Mouse (Mus musculus) ES-Bruce4 (cell line): ENCODE results near the gene Hddc3. TPM values are rescaled to one million over a fixed set of nuclear protein-coding genes. Genes with fewer than 3 reads are reported as not detected.

ENCODE experiments used
- H3K27ac ChIP-seq: 2 replicates; pipeline ENCODE4 v1.5.1; 2012; ENCODE audit warnings: low read length, inconsistent platforms; ENCODE audit not compliant: insufficient read depth
- H3K27me3 ChIP-seq: 2 replicates; pipeline ENCODE4 v1.6.1; 2012; ENCODE audit warnings: mild to moderate bottlenecking, low read length, inconsistent platforms; ENCODE audit not compliant: control insufficient read depth, poor library complexity, insufficient read depth, severe bottlenecking
- H3K36me3 ChIP-seq: 2 replicates; pipeline ENCODE4 v1.6.1; 2012; ENCODE audit warnings: inconsistent platforms, mild to moderate bottlenecking, low read length, moderate library complexity; ENCODE audit not compliant: control insufficient read depth, poor library complexity, insufficient read depth, severe bottlenecking
- H3K4me1 ChIP-seq: one replicate; pipeline ENCODE4 v1.8.1; 2011; ENCODE audit warnings: low read length; ENCODE audit not compliant: control insufficient read depth, insufficient read depth
- H3K4me3 ChIP-seq: 2 replicates; pipeline ENCODE4 v1.5.1; 2011; ENCODE audit warnings: low read depth, mild to moderate bottlenecking, low read length
- H3K9ac ChIP-seq: 2 replicates; pipeline ENCODE4 v1.6.1; 2012; ENCODE audit warnings: low read depth, mild to moderate bottlenecking, inconsistent platforms; ENCODE audit not compliant: poor library complexity, severe bottlenecking
- H3K9me3 ChIP-seq: replicated peaks from 2 replicates; pipeline ENCODE4 v1.6.1; 2012; ENCODE audit warnings: mild to moderate bottlenecking, low read length, inconsistent platforms; ENCODE audit not compliant: control insufficient read depth, poor library complexity, insufficient read depth, severe bottlenecking
- CTCF ChIP-seq: IDR thresholded peaks from one replicate; pipeline ENCODE4 v1.8.1; 2011; ENCODE audit warnings: low read depth, low read length
- EP300 ChIP-seq: IDR thresholded peaks from 2 replicates; pipeline ENCODE4 v1.6.1; 2011; ENCODE audit warnings: low read depth, low read length; ENCODE audit not compliant: insufficient read depth
- POLR2A ChIP-seq: IDR thresholded peaks from one replicate; pipeline ENCODE4 v1.8.1; 2011; ENCODE audit warnings: low read length; ENCODE audit not compliant: insufficient read depth
- polyA plus RNA-seq: library from polyadenylated mRNA; stranded (reverse); fragments of >200 nt; gene quantifications from 2 replicates; pipeline ENCODE4 v1.2.4, GENCODE M21; 2011; ENCODE audit warnings: low read depth; ENCODE audit not compliant: missing spikeins, insufficient read depth, insufficient read length

Hddc3 gene
- polyA plus RNA-seq, 1 experiment, result 9.7 TPM

DNA sequence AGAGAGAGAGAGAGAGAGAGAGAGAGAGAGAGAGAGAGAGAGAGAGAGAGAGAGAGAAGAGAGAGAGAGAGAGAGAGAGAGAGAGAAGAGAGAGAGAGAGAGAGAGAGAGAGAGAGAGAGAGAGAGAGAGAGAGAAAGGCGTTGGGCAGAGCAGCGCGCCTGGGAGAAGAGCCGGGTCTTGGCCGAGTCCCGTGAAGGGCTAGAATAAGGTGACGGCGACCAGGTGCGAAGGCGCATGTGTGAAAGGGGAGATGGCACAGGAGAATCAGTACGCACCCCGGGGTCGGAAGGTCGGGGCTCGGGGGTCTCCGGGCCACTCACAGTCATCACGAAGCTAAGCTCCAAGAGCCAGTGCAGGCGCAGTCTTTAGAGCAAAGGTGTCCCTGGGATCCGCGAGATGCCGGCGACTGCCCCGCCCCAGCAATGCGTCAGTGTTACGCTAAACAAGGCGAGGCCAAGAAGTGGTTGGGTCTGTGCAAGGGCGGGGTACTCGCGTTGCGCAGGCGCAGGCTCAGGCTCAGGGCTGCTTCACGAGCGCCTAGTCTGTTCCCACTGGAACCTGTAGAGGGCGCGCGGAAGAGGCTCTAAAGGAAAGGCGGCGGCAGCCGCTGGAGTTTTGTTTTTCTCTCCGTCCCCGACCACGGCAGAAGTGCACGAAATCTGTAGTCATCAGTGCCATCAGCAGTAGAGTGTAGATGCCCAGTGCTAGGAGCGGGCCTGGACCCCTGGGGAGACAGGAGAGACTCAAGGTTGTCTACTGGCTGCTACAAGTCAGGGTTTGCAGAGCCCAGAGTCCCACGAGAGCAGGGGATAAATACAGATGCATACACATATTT, 2.9 kb upstream of the Hddc3 start:
- Histone ChIP-seq H3K4me3 (peak overlapping the region; percentile 79), H3K9me3 (no peaks in the 10 kb centered on the region), H3K9ac (peak overlapping the region; percentile 60), H3K27me3 (no peaks in the 10 kb centered on the region), H3K4me1 (no peaks in the 10 kb centered on the region), H3K36me3 (peaks cover 15% of the 10 kb centered on the region), H3K27ac (no peak overlapping the region)
- TF ChIP-seq CTCF (peak; percentile 61), POLR2A (peak; percentile 13), EP300 (no peak)

- no peaks in the 10 kb centered on the region for H3K27me3 ChIP-seq
- peaks cover 10% of the 10 kb centered on the region; the same call in 1 of the 2 replicates for H3K36me3 ChIP-seq
- H3K4me1 ChIP-seq, result no peaks in the 10 kb centered on the region
- H3K27ac ChIP-seq, result no peak within 1 kb of the TSS
- no peak for TF ChIP-seq EP300
- TF ChIP-seq CTCF, result peak; percentile 67
- peak within 1 kb of the TSS; percentile 79 for H3K4me3 ChIP-seq
- H3K9me3 ChIP-seq, result no peaks in the 10 kb centered on the region
- peak within 1 kb of the TSS; percentile 60 for H3K9ac ChIP-seq
Measured at GRCm38 (mm10) chr7:80340793-80341192, 2.1 kb upstream of the Hddc3 start, which contains the start of gene Unc45a. Unc45a (minus strand) TSS chr7:80341005.

- no peak overlapping the region for H3K27ac ChIP-seq
- TF ChIP-seq POLR2A (no peak), EP300 (no peak), CTCF (no peak)
- H3K4me1 ChIP-seq, result no peaks in the 10 kb centered on the region
- no peak overlapping the region for H3K9ac ChIP-seq
- peaks cover 3% of the 10 kb centered on the region; the same call in 1 of the 2 replicates for H3K36me3 ChIP-seq
- no peaks in the 10 kb centered on the region for H3K9me3 ChIP-seq
- no peaks in the 10 kb centered on the region for H3K27me3 ChIP-seq
- H3K4me3 ChIP-seq, result no peak overlapping the region
Measured at GRCm38 (mm10) chr7:80341793-80342192, 1.1 kb upstream of the Hddc3 start.

DNA sequence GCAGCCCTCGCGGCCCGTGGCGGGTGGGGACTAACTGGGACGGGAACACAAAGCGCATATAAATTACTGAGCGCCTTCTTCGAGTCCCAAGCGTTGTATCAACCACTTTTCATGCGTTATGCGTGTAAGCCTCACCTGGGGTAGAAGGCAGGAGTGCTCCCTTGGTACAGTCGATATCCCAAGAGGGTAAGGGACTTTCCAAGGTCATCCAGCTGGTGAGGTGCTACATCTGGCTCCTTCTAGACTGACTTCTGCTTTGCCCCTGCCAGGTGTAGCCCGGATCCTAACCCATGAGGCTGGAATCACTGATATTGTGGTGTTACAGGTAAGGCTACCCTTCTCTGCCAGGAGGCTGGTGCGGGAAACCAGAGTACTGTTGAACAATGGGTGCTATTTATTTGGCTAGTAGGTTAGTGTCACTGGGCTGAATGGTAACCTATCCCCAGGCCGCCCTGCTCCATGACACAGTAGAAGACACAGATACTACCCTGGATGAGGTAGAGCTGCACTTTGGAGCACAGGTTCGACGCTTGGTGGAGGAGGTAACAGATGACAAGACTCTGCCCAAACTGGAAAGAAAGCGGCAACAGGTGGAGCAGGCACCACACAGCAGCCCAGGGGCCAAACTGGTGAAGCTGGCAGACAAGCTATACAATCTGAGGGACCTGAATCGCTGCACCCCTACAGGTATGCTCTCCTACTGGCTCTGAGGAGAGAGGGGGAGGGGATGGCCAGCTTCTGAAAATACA, 540 bp downstream of the Hddc3 start:
- Histone ChIP-seq H3K4me1 (peaks cover 2% of the 10 kb centered on the region), H3K4me3 (peak overlapping the region; percentile 83), H3K36me3 (no peaks in the 10 kb centered on the region), H3K27me3 (no peaks in the 10 kb centered on the region), H3K9ac (peak overlapping the region; percentile 62), H3K9me3 (no peaks in the 10 kb centered on the region), H3K27ac (no peak overlapping the region)
- TF ChIP-seq CTCF (no peak), EP300 (no peak), POLR2A (no peak)

- H3K4me3 ChIP-seq, result no peak overlapping the region
- H3K27me3 ChIP-seq, result no peaks in the 10 kb centered on the region
- H3K27ac ChIP-seq, result no peak overlapping the region
- no peak overlapping the region for H3K9ac ChIP-seq
- no peaks in the 10 kb centered on the region for H3K36me3 ChIP-seq
- H3K4me1 ChIP-seq, result peaks cover 4% of the 10 kb centered on the region
- H3K9me3 ChIP-seq, result no peaks in the 10 kb centered on the region
- TF ChIP-seq EP300 (no peak), POLR2A (no peak), CTCF (no peak)
Measured at GRCm38 (mm10) chr7:80346173-80346572, 3.3 kb downstream of the Hddc3 start.

DNA sequence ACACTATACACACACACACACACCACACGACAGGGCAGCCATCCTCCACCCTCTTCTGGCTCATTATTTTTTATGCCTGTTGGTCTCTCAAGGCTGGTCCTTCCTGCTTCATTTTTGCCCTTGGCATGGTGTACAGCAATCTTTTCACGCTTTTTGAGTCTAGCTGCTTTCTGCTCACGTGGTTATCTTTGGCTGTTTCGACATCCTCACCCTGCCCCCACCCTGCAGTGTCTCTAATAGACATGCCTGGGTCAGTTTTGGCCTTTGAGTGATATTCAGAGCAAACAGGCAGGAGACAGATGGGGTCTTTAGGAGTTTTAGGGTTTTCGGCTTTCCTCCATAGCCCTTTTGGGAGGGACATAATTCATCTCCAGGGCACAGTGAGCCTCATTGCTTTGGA, 3.9 kb downstream of the Hddc3 start:
- Histone ChIP-seq H3K27me3 (no peaks in the 10 kb centered on the region), H3K4me3 (no peak overlapping the region), H3K27ac (0 out of 2 replicates have a peak overlapping the region, but pooled peaks have one; percentile 21), H3K36me3 (no peaks in the 10 kb centered on the region), H3K9me3 (no peaks in the 10 kb centered on the region), H3K9ac (no peak overlapping the region), H3K4me1 (peaks cover 4% of the 10 kb centered on the region)
- TF ChIP-seq EP300 (no peak), CTCF (no peak), POLR2A (no peak)
